Mouse (Mus musculus) liver, embryonic 15.5 days (tissue): ENCODE measurements around the gene Bbc3. TPM values are rescaled to one million over a fixed set of nuclear protein-coding genes. Genes with fewer than 3 reads are reported as not detected.
"Not testable (repeated sequence)": the region's sequence is repeated elsewhere in the genome, so short reads cannot be mapped to it uniquely, and the experiment has no call there.

Experiments used
- ATAC-seq: fragments of 200-750 bp; cut with Nextera tagmentation; 2 replicates; pipeline ENCODE4 v1.8.0; 2017; ENCODE audit warnings: moderate number of reproducible peaks, mild to moderate bottlenecking, moderate library complexity; ENCODE audit not compliant: insufficient read depth
- H3K27ac ChIP-seq: fragments of 300-500 bp; sonication (generic); replicated peaks from 2 replicates; pipeline ENCODE4 v1.5.1; 2015; ENCODE audit warnings: mild to moderate bottlenecking, inconsistent platforms
- H3K27me3 ChIP-seq: fragments of 300-500 bp; sonication (generic); 2 replicates; pipeline ENCODE4 v1.6.1; 2015; ENCODE audit warnings: mild to moderate bottlenecking, inconsistent platforms
- H3K36me3 ChIP-seq: fragments of 300-500 bp; sonication (generic); replicated peaks from 2 replicates; pipeline ENCODE4 v1.6.1; 2015; ENCODE audit warnings: moderate library complexity, mild to moderate bottlenecking, inconsistent platforms
- H3K4me1 ChIP-seq: fragments of 300-500 bp; sonication (generic); replicated peaks from 2 replicates; pipeline ENCODE4 v1.6.1; 2015; ENCODE audit warnings: inconsistent platforms
- H3K4me2 ChIP-seq: fragments of 300-500 bp; sonication (generic); 2 replicates; pipeline ENCODE4 v1.6.1; 2015; ENCODE audit warnings: moderate library complexity, mild to moderate bottlenecking, inconsistent platforms
- H3K4me3 ChIP-seq: fragments of 300-500 bp; sonication (generic); replicated peaks from 2 replicates; pipeline ENCODE4 v1.5.1; 2015; ENCODE audit warnings: mild to moderate bottlenecking, inconsistent platforms
- H3K9ac ChIP-seq: fragments of 300-500 bp; sonication (generic); 2 replicates; pipeline ENCODE4 v1.6.1; 2015; ENCODE audit warnings: moderate library complexity, mild to moderate bottlenecking, inconsistent platforms
- H3K9me3 ChIP-seq: fragments of 300-500 bp; sonication (generic); replicated peaks from 2 replicates; pipeline ENCODE4 v1.6.1; 2016; ENCODE audit warnings: inconsistent platforms
- WGBS: fragments of 180-500 bp; shearing (Covaris S2); methylation state at CpG from one replicate; pipeline ENCODE4 v1.1.7; 2015; ENCODE audit warnings: mixed read lengths; ENCODE audit not compliant: insufficient replicate concordance; 5-methylcytosine and 5-hydroxymethylcytosine counted together
- polyA plus RNA-seq: library from polyadenylated mRNA; unstranded; fragments of >200 nt; fragmentation: Nextera tagmentation; extraction: Ambion mirVana; gene quantifications from 2 replicates; pipeline ENCODE4 v1.2.1, GENCODE M21; 2015

Bbc3 gene
- 4.1 and 5.9 TPM in 2 replicates for polyA plus RNA-seq

- not testable (repeated sequence) for H3K36me3 ChIP-seq, H3K9me3 ChIP-seq, ATAC-seq
- Histone ChIP-seq H3K4me2 (peak within 1 kb of the TSS; percentile 100), H3K9ac (peak within 1 kb of the TSS; percentile 97), H3K27me3 (peaks cover 21% of the 10 kb centered on the region), H3K4me3 (peak within 1 kb of the TSS; percentile 92), H3K4me1 (peaks cover 66% of the 10 kb centered on the region), H3K27ac (peak within 1 kb of the TSS; percentile 97)
- 20% methylated on average over 1 of the region's 1 CpGs for WGBS
These were observed at the start of gene Bbc3 for GRCm38 (mm10) chr7:16308093-16308492. TSS of gene Bbc3 (plus strand) at chr7:16308393.

- H3K9ac ChIP-seq = no peak within 1 kb of the TSS
- H3K9me3 ChIP-seq = no peaks in the 10 kb centered on the region
- H3K4me3 ChIP-seq = peak within 1 kb of the TSS; percentile 14
- H3K36me3 ChIP-seq = no peaks in the 10 kb centered on the region
- H3K4me2 ChIP-seq = no peak within 1 kb of the TSS
- H3K4me1 ChIP-seq = peaks cover 4% of the 10 kb centered on the region
- H3K27ac ChIP-seq = peak within 1 kb of the TSS; percentile 0; the same call in 1 of the 2 replicates
- no peaks in the 10 kb centered on the region for H3K27me3 ChIP-seq
- WGBS = 51% methylated on average over 5 of the region's 5 CpGs
- no peak for ATAC-seq
These were observed 49.0 kb upstream of the Bbc3 start, which contains the start of gene C5ar1 for GRCm38 (mm10) chr7:16259110-16259590. TSS of gene C5ar1 (minus strand) at chr7:16259540.

- Histone ChIP-seq H3K4me3 (no peak overlapping the region), H3K4me2 (no peak overlapping the region), H3K36me3 (no peaks in the 10 kb centered on the region), H3K4me1 (peaks cover 3% of the 10 kb centered on the region), H3K9me3 (no peaks in the 10 kb centered on the region), H3K27me3 (no peaks in the 10 kb centered on the region), H3K27ac (0 out of 2 replicates have a peak overlapping the region, but pooled peaks have one; percentile 24), H3K9ac (no peak overlapping the region)
- WGBS = 24% methylated on average over 1 of the region's 1 CpGs
- peak; percentile 9; the same call in 1 of the 2 replicates for ATAC-seq
These were observed 47.1 kb upstream of the Bbc3 start for GRCm38 (mm10) chr7:16261097-16261496.

- Histone ChIP-seq H3K4me1 (no peaks in the 10 kb centered on the region; the same call in 1 of the 2 replicates), H3K9ac (no peak overlapping the region), H3K4me3 (no peak overlapping the region), H3K36me3 (no peaks in the 10 kb centered on the region), H3K27ac (no peak overlapping the region), H3K9me3 (no peaks in the 10 kb centered on the region), H3K4me2 (no peak overlapping the region), H3K27me3 (no peaks in the 10 kb centered on the region)
- ATAC-seq = 0 out of 2 replicates have a peak, but pooled peaks have one; percentile 3
- WGBS = 16% methylated on average over 8 of the region's 8 CpGs
These were observed 45.0 kb upstream of the Bbc3 start for GRCm38 (mm10) chr7:16263015-16263787.

DNA sequence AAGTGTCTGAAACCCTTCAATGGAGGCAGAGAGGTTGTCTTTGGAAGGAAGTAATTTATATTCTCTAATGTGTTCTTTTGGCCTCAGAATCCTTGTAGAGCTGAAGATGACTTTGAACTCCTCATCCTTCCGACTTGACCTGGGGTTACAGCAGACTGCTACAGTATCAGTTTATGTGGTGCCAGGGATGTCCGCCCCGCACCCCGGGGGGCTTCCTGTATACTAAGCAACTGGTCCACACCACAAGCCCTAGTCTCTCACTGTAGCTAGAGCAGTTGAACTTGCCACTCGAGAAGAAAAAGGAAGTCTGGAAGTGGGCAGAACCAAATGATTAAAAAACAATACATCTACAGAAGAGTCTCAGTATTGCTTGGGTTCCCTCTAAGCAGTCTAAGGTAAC, 44.4 kb upstream of the Bbc3 start:
- Histone ChIP-seq H3K4me3 (no peak overlapping the region), H3K27me3 (no peaks in the 10 kb centered on the region), H3K36me3 (no peaks in the 10 kb centered on the region), H3K4me1 (no peaks in the 10 kb centered on the region; the same call in 1 of the 2 replicates), H3K27ac (no peak overlapping the region), H3K9me3 (no peaks in the 10 kb centered on the region), H3K9ac (no peak overlapping the region), H3K4me2 (no peak overlapping the region)
- 36% methylated on average over 5 of the region's 5 CpGs for WGBS
- no peak for ATAC-seq

DNA sequence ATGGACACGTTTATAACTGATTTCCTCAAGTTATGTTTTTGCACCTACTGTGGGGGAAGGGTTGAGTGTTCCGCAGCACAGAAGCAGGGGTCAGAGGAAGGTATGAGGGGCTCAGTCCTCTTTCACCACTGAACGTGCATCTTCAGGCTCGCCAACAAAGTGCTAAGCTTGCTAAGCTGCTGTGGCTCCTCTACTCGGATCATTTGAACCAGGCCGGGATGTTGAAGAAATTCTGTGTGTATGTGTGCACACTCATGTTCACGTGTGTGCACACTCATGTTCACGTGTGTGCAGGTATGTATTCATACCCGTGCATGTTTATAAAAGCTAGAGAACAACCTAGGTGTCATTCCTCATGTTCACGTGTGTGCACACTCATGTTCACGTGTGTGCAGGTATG, 42.3 kb upstream of the Bbc3 start:
- Histone ChIP-seq H3K4me1 (no peaks in the 10 kb centered on the region; the same call in none of the 2 replicates), H3K4me2 (no peak overlapping the region), H3K36me3 (no peaks in the 10 kb centered on the region), H3K9ac (no peak overlapping the region), H3K27ac (no peak overlapping the region), H3K9me3 (no peaks in the 10 kb centered on the region), H3K4me3 (no peak overlapping the region), H3K27me3 (no peaks in the 10 kb centered on the region)
- no peak for ATAC-seq
- WGBS = 73% methylated on average over 11 of the region's 11 CpGs

DNA sequence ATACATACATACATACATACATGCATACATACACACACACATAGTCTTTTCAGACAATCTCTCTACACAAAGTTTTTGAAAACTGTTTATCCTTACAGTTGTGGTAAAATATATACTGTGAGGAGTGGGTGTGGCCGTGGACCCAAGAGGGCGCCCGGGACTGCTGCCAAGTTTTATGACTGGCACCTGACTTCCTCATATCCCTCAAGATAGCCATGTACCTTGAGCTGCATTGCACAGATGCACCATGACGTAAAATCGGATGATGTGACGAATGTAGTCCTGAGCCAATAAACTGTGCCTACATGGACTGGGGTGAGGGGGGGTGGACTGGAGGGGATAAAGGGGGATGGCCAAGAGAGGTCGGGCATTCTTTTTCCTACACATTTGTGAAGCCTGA, 41.6 kb upstream of the Bbc3 start:
- not testable (repeated sequence) for H3K4me1 ChIP-seq, ATAC-seq, H3K4me3 ChIP-seq, H3K36me3 ChIP-seq, H3K4me2 ChIP-seq, H3K27me3 ChIP-seq, H3K9ac ChIP-seq, H3K27ac ChIP-seq, H3K9me3 ChIP-seq
- 57% methylated on average over 7 of the region's 7 CpGs for WGBS

GRCm38 (mm10) chr7:16271139-16271538, 37.1 kb upstream of the Bbc3 start:
- H3K9ac ChIP-seq = no peak overlapping the region
- peaks cover 6% of the 10 kb centered on the region for H3K36me3 ChIP-seq
- no peak overlapping the region for H3K4me2 ChIP-seq
- H3K27ac ChIP-seq = no peak overlapping the region
- H3K9me3 ChIP-seq = no peaks in the 10 kb centered on the region
- H3K27me3 ChIP-seq = no peaks in the 10 kb centered on the region
- no peak overlapping the region for H3K4me3 ChIP-seq
- peaks cover 48% of the 10 kb centered on the region for H3K4me1 ChIP-seq
- WGBS = 83% methylated on average over 1 of the region's 1 CpGs
- no peak for ATAC-seq

DNA sequence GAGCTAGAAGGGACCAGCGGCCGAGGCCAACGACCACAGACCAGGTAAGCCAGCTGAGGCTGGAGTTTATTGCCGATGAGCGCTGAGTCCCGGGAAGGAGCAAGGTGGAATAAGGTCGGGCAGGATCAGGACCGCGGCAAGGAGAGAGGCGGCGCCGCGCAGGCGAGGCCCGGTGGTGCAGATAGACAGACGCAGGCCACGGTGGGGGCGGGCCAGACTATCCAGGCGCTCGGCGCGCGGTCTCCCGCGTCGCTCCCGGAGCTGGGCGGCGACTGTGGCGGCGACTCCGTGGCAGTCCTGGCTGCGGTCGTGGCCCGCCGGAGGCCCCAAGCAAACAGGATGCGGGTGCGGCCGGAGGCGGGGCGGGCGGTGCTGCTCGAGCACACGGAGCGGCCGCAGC, 35.5 kb upstream of the Bbc3 start:
- ATAC-seq = peak; percentile 76
- peak overlapping the region; percentile 98 for H3K27ac ChIP-seq
- H3K4me1 ChIP-seq = peaks cover 57% of the 10 kb centered on the region
- H3K36me3 ChIP-seq = peaks cover 22% of the 10 kb centered on the region
- WGBS = under 1% methylated on average over 46 of the region's 46 CpGs
- H3K4me3 ChIP-seq = peak overlapping the region; percentile 82
- peak overlapping the region; percentile 80 for H3K9ac ChIP-seq
- H3K4me2 ChIP-seq = peak overlapping the region; percentile 99
- no peaks in the 10 kb centered on the region for H3K9me3 ChIP-seq
- no peaks in the 10 kb centered on the region for H3K27me3 ChIP-seq

DNA sequence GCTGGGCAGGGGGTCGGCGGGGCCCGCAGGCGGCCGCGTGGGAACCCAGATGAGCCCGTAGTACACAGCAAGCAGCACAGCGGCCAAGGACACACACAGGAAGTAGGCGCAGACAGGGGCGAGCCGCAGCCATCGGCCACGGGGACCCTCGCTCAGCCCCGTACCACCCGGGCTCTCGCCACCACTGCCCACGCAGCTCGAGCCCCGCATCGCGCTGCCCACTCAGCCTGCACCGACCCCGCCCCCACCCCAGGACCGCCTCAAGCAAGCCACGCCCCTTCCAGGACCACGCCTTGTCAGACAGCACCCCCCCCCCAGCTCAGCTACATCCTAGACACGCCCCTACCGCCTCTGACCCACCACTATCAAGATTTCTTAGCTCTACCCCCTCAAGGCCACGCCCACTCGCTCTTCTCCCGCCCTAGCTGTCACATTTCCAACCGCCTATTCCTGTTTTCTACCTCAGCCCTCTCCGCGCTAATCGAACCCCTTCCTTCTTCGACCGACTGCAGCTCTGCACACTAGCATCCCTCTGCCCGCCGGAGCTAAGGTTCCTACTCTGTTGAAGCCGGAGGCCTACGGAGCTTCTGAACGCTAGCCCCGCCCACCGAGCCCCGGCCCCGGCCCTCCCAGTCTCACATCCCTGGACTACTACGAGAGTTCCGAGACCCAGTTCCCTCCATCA, 35.0 kb upstream of the Bbc3 start, which contains the start of gene Inafm1:
Gene Inafm1, minus strand, starts transcription at position 537 of the 685 bp plus-strand sequence.
- peak; percentile 71 for ATAC-seq
- H3K9me3 ChIP-seq = no peaks in the 10 kb centered on the region
- peak within 1 kb of the TSS; percentile 82 for H3K4me3 ChIP-seq
- peak within 1 kb of the TSS; percentile 80 for H3K9ac ChIP-seq
- H3K4me2 ChIP-seq = peak within 1 kb of the TSS; percentile 99
- no peaks in the 10 kb centered on the region for H3K27me3 ChIP-seq
- peaks cover 27% of the 10 kb centered on the region for H3K36me3 ChIP-seq
- WGBS = 1% methylated on average over 48 of the region's 49 CpGs
- H3K4me1 ChIP-seq = peaks cover 58% of the 10 kb centered on the region
- peak within 1 kb of the TSS; percentile 98 for H3K27ac ChIP-seq

DNA sequence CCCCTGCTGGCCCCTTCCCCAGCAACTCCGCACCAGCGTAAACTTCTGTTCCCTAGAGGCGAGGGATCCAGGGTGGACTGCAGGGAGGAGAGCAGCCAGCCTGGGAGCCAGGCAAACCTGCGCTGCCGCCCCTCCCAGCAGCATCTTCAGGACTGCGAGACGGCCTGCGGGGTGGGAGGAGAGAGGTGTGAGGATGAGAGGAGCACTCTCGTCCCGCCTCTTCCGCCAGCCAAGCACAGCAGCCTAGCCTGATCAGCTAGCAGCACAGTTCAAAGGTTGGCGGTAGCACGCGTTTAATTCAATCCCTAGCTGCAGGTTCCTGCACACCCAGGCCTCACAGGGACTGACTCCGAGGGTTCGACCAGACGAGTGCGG, 34.4 kb upstream of the Bbc3 start:
- Histone ChIP-seq H3K27me3 (no peaks in the 10 kb centered on the region), H3K27ac (peak overlapping the region; percentile 98), H3K4me1 (peaks cover 60% of the 10 kb centered on the region), H3K9ac (peak overlapping the region; percentile 80), H3K4me3 (peak overlapping the region; percentile 82), H3K36me3 (peaks cover 32% of the 10 kb centered on the region), H3K4me2 (peak overlapping the region; percentile 99), H3K9me3 (no peaks in the 10 kb centered on the region)
- peak; percentile 82 for ATAC-seq
- WGBS = 0% methylated on average over 18 of the region's 18 CpGs
